Mouse (Mus musculus) embryonic fibroblast, embryonic 13.5 days (primary cell): ENCODE results near the gene Rps19.

Experiments used
- CTCF ChIP-seq: IDR thresholded peaks from 2 replicates; pipeline ENCODE4 v1.5.1; 2011; ENCODE audit warnings: mild to moderate bottlenecking, control low read depth, low read length, moderate library complexity, borderline replicate concordance; ENCODE audit not compliant: insufficient read depth
- POLR2A ChIP-seq: IDR thresholded peaks from 2 replicates; pipeline ENCODE4 v1.6.1; 2011; ENCODE audit warnings: low read depth, mild to moderate bottlenecking, control low read depth, low read length, moderate library complexity

- TF ChIP-seq CTCF: no peak
- TF ChIP-seq POLR2A: no peak
Measured at GRCm38 (mm10) chr7:24930475-24930874, 46.3 kb downstream of the Rps19 start.
